Mouse (Mus musculus): Measurements from ENCODE around the gene Thap3. TPM values are rescaled to one million over a fixed set of nuclear protein-coding genes. Genes with fewer than 3 reads are reported as not detected.
A peak's percentile ranks its signal among the peaks of the same experiment; 100 is the strongest.

Gene Thap3
- polyA plus RNA-seq, 2 experiments from 2014 or later: 89.8 to 107 TPM

- ATAC-seq: peak; percentile 86
These were observed 19.9 kb upstream of the Thap3 start, which contains the start of gene Klhl21 for GRCm38 (mm10) chr4:152008622-152009075. Klhl21 (plus strand) TSS chr4:152008803.

- no peak for ATAC-seq
These were observed 19.3 kb upstream of the Thap3 start for GRCm38 (mm10) chr4:152008148-152008500.

- no peak for ATAC-seq
These were observed 18.8 kb upstream of the Thap3 start for GRCm38 (mm10) chr4:152007481-152008147.

GRCm38 (mm10) chr4:152006812-152007211 lies 18.0 kb upstream of the Thap3 start:
- ATAC-seq: no peak

- no peak for ATAC-seq
These were observed 17.3 kb upstream of the Thap3 start for GRCm38 (mm10) chr4:152006137-152006536.

- no peak for ATAC-seq
These were observed 13.3 kb upstream of the Thap3 start for GRCm38 (mm10) chr4:152002063-152002462.

- no peak for ATAC-seq
These were observed 12.5 kb upstream of the Thap3 start for GRCm38 (mm10) chr4:152001335-152001734.

- no peak for ATAC-seq
These were observed 12.1 kb upstream of the Thap3 start for GRCm38 (mm10) chr4:152000906-152001305.

- ATAC-seq: no peak
These were observed 10.7 kb upstream of the Thap3 start for GRCm38 (mm10) chr4:151999481-151999880.

GRCm38 (mm10) chr4:151997701-151998100 lies 8.9 kb upstream of the Thap3 start:
- no peak for ATAC-seq

- no peak for ATAC-seq
These were observed 8.1 kb upstream of the Thap3 start for GRCm38 (mm10) chr4:151996951-151997222.

- ATAC-seq: peak; percentile 93
These were observed 7.6 kb upstream of the Thap3 start, which contains the start of gene Phf13 for GRCm38 (mm10) chr4:151996173-151996950. Phf13 (minus strand) TSS chr4:151996258.

GRCm38 (mm10) chr4:151995371-151996172 lies 6.8 kb upstream of the Thap3 start:
- no peak for ATAC-seq

- ATAC-seq: no peak
These were observed 5.7 kb upstream of the Thap3 start for GRCm38 (mm10) chr4:151994228-151995171.

- ATAC-seq: no peak
These were observed 4.2 kb upstream of the Thap3 start for GRCm38 (mm10) chr4:151993035-151993434.

GRCm38 (mm10) chr4:151992091-151992490 lies 3.3 kb upstream of the Thap3 start:
- ATAC-seq: no peak

GRCm38 (mm10) chr4:151989110-151989488 lies 302 bp upstream of the Thap3 start:
- ATAC-seq: no peak

GRCm38 (mm10) chr4:151988014-151988341 lies 819 bp downstream of the Thap3 start:
- no peak for ATAC-seq

- no peak for ATAC-seq
These were observed 2.1 kb downstream of the Thap3 start for GRCm38 (mm10) chr4:151986650-151987049.

GRCm38 (mm10) chr4:151985886-151986285 lies 2.9 kb downstream of the Thap3 start:
- ATAC-seq: peak; percentile 79

GRCm38 (mm10) chr4:151983560-151983959 lies 5.2 kb downstream of the Thap3 start:
- ATAC-seq: no peak

GRCm38 (mm10) chr4:151983043-151983442 lies 5.8 kb downstream of the Thap3 start:
- ATAC-seq: no peak
